12 mouse cellular contexts compared by ENCODE assay signal in the genomic region with DNA sequence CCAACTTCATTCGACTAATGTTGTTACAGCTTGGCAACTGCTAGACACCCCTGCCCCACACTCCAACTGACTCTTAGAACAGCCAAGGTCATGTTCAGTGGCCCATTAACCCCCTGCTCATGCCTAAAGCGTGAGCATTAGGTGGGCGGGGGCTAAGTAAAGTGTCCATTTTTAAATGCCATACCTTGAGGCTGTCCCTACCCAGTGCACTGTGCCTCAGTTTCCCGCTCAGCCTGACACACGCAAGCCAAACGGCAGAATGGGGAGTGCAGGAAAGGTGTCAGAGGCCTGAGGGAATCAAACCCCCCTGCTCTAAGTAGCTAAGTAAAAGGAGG. TPM values are rescaled to one million over a fixed set of nuclear protein-coding genes. Genes with fewer than 3 reads are reported as not detected.
DNase-seq lines count a peak whose midpoint lies in the region; ATAC-seq and TF ChIP-seq lines count a peak whose summit lies in the region.
"Had no signal": no experiment of that assay in that cellular context is flagged by ENCODE, and none has a peak within 500 bp of the region (broad histone marks: within the 10 kb centered on the region; RNA-seq: fewer than 3 reads in every experiment).

No protein-coding gene starts in this region.

- WGBS in kidney, embryonic 14.5 days = 28% methylated on average over 6 of the region's 6 CpGs
- WGBS in embryonic facial prominence, embryonic 10.5 days = 17% methylated on average over 6 of the region's 6 CpGs
- 11% methylated on average over 6 of the region's 6 CpGs for WGBS in hindbrain, embryonic 14.5 days
- 19% methylated on average over 6 of the region's 6 CpGs for WGBS in midbrain, embryonic 16.5 days
- 94% methylated on average over 6 of the region's 6 CpGs for WGBS in thymus, adult 2 months

- no peaks in the 10 kb centered on the region for H3K9me3 ChIP-seq in kidney, embryonic 14.5 days (ENCODE audit: control insufficient read depth, low read length)
- no peaks in the 10 kb centered on the region for H3K9me3 ChIP-seq in embryonic facial prominence, embryonic 10.5 days
- no peaks in the 10 kb centered on the region for H3K9me3 ChIP-seq in hindbrain, embryonic 14.5 days (ENCODE audit: control insufficient read depth, low read length)
- H3K9me3 ChIP-seq in midbrain, embryonic 16.5 days (replicated peaks; ENCODE audit: control insufficient read depth, low read length, poor library complexity, severe bottlenecking) = no peaks in the 10 kb centered on the region
- H3K9me3 ChIP-seq: heart, embryonic 15.5 days had no signal

- H3K4me3 ChIP-seq in kidney, embryonic 14.5 days (ENCODE audit: low read length) = no peak overlapping the region
- H3K4me3 ChIP-seq in embryonic facial prominence, embryonic 10.5 days = peak overlapping the region; percentile 37
- no peak overlapping the region for H3K4me3 ChIP-seq in hindbrain, embryonic 14.5 days (replicated peaks; ENCODE audit: low read length)
- no peak overlapping the region for H3K4me3 ChIP-seq in midbrain, embryonic 16.5 days (ENCODE audit: low read depth, low read length)
- H3K4me3 ChIP-seq in thymus, adult 2 months (ENCODE audit: control insufficient read depth, insufficient read depth, low read length) = no peak overlapping the region
- H3K4me3 ChIP-seq: heart, embryonic 15.5 days had no signal

- TF ChIP-seq CTCF in thymus, adult 2 months (IDR thresholded peaks at IDR 0.05; ENCODE audit: borderline replicate concordance, control insufficient read depth, extremely low read depth, insufficient read depth, low read length, poor library complexity) = no peak

- no peak overlapping the region for H3K4me2 ChIP-seq in kidney, embryonic 14.5 days (replicated peaks; ENCODE audit: low read depth, low read length)
- H3K4me2 ChIP-seq in hindbrain, embryonic 14.5 days (replicated peaks) = no peak overlapping the region
- no peak overlapping the region for H3K4me2 ChIP-seq in midbrain, embryonic 16.5 days (ENCODE audit: low read length)
- H3K4me2 ChIP-seq: heart, embryonic 15.5 days had no signal

- no peaks in the 10 kb centered on the region for H3K36me3 ChIP-seq in kidney, embryonic 14.5 days (ENCODE audit: control insufficient read depth, insufficient read depth, low read length)
- no peaks in the 10 kb centered on the region for H3K36me3 ChIP-seq in embryonic facial prominence, embryonic 10.5 days (replicated peaks)
- H3K36me3 ChIP-seq in hindbrain, embryonic 14.5 days (replicated peaks; ENCODE audit: control insufficient read depth, insufficient read depth) = no peaks in the 10 kb centered on the region
- no peaks in the 10 kb centered on the region for H3K36me3 ChIP-seq in midbrain, embryonic 16.5 days (ENCODE audit: control insufficient read depth, insufficient read depth, low read length)
- no peaks in the 10 kb centered on the region for H3K36me3 ChIP-seq in thymus, adult 2 months (ENCODE audit: control insufficient read depth, insufficient read depth, low read length)
- H3K36me3 ChIP-seq: heart, embryonic 15.5 days had no signal

- no peak for DNase-seq in kidney, postnatal 14 days
- DNase-seq in embryonic facial prominence, embryonic 10.5 days (ENCODE audit: low spot score) = no peak
- no peak for DNase-seq in hindbrain, embryonic 14.5 days (ENCODE audit: low spot score)
- DNase-seq in ovary, adult 18-20 months (ENCODE audit: low spot score) = no peak
- no peak for DNase-seq in thymus, adult 2 months
- DNase-seq in urinary bladder, postnatal 36 days (ENCODE audit: low spot score in 2 of 2) = no peak
- DNase-seq: thymus, adult 18-20 months had no signal

- H3K4me1 ChIP-seq in kidney, embryonic 14.5 days (ENCODE audit: control insufficient read depth, insufficient read depth, low read length) = peaks cover 27% of the 10 kb centered on the region
- peaks cover 57% of the 10 kb centered on the region for H3K4me1 ChIP-seq in embryonic facial prominence, embryonic 10.5 days
- peaks cover 24% of the 10 kb centered on the region for H3K4me1 ChIP-seq in hindbrain, embryonic 14.5 days (replicated peaks; ENCODE audit: control insufficient read depth, insufficient read depth, low read length)
- H3K4me1 ChIP-seq in midbrain, embryonic 16.5 days (ENCODE audit: control insufficient read depth, insufficient read depth, low read length) = peaks cover 10% of the 10 kb centered on the region; the same call in 1 of the 2 replicates
- H3K4me1 ChIP-seq in thymus, adult 2 months (replicated peaks; ENCODE audit: control insufficient read depth, insufficient read depth, low read length) = no peaks in the 10 kb centered on the region

- peak; percentile 52; the same call in 1 of the 2 replicates for ATAC-seq in kidney, embryonic 14.5 days (ENCODE audit: low FRiP score, low TSS enrichment)
- no peak for ATAC-seq in hindbrain, embryonic 14.5 days (ENCODE audit: low FRiP score)
- ATAC-seq in midbrain, embryonic 16.5 days = peak; percentile 29; the same call in 1 of the 2 replicates

- no peak overlapping the region for H3K27ac ChIP-seq in kidney, embryonic 14.5 days (ENCODE audit: low read depth, low read length)
- H3K27ac ChIP-seq in embryonic facial prominence, embryonic 10.5 days (replicated peaks) = peak overlapping the region; percentile 79
- H3K27ac ChIP-seq in hindbrain, embryonic 14.5 days = peak overlapping the region; percentile 58; the same call in 1 of the 2 replicates
- H3K27ac ChIP-seq in midbrain, embryonic 16.5 days (ENCODE audit: low read length) = peak overlapping the region; percentile 51; the same call in 1 of the 2 replicates
- H3K27ac ChIP-seq in thymus, adult 2 months (ENCODE audit: control insufficient read depth, insufficient read depth, low read length) = no peak overlapping the region
- H3K27ac ChIP-seq: liver, embryonic 14.5 days had no signal

- no peaks in the 10 kb centered on the region for H3K27me3 ChIP-seq in kidney, embryonic 14.5 days (ENCODE audit: control insufficient read depth, insufficient read depth, low read length)
- H3K27me3 ChIP-seq in embryonic facial prominence, embryonic 10.5 days (replicated peaks; ENCODE audit: low read depth, poor library complexity, severe bottlenecking) = peaks cover 43% of the 10 kb centered on the region; the same call in 1 of the 2 replicates
- no peaks in the 10 kb centered on the region for H3K27me3 ChIP-seq in hindbrain, embryonic 14.5 days (ENCODE audit: control insufficient read depth, insufficient read depth, low read length)
- H3K27me3 ChIP-seq in midbrain, embryonic 16.5 days (ENCODE audit: control insufficient read depth, insufficient read depth, low read depth, low read length) = no peaks in the 10 kb centered on the region
- H3K27me3 ChIP-seq in thymus, adult 2 months (ENCODE audit: control insufficient read depth, insufficient read depth, low read length) = no peaks in the 10 kb centered on the region
- H3K27me3 ChIP-seq: heart, embryonic 15.5 days had no signal

- no peak overlapping the region for H3K9ac ChIP-seq in kidney, embryonic 14.5 days (ENCODE audit: low read depth, low read length)
- H3K9ac ChIP-seq in hindbrain, embryonic 14.5 days = no peak overlapping the region
- no peak overlapping the region for H3K9ac ChIP-seq in midbrain, embryonic 16.5 days (ENCODE audit: low read depth, low read length)
- H3K9ac ChIP-seq: liver, embryonic 14.5 days had no signal

- no peak for TF ChIP-seq POLR2A in thymus, adult 2 months (IDR thresholded peaks at IDR 0.05; ENCODE audit: control insufficient read depth, extremely low read depth, insufficient read depth, low read length, poor library complexity)

RNA-seq across cellular contexts. Expression of gene Tns1, which starts 12.6 kb away (rescaled TPM):
- polyA plus RNA-seq in kidney, embryonic 14.5 days (2014; fragmentation: Nextera tagmentation; extraction: Ambion mirVana) = 40.1 and 59.2 TPM in 2 replicates
- polyA plus RNA-seq in embryonic facial prominence, embryonic 10.5 days (2016; fragmentation: Nextera tagmentation; extraction: Ambion mirVana) = 27.4 and 30.4 TPM in 2 replicates
- polyA plus RNA-seq in hindbrain, embryonic 14.5 days (2014; fragmentation: Nextera tagmentation; extraction: Ambion mirVana) = 15.1 and 15.5 TPM in 2 replicates
- polyA plus RNA-seq in midbrain, embryonic 16.5 days (2015; fragmentation: Nextera tagmentation; extraction: Ambion mirVana) = 8.2 and 11.8 TPM in 2 replicates
- 117 and 122 TPM in 2 replicates for polyA plus RNA-seq in thymus, adult 2 months (2012; rRNA removed)

RNA-seq across cellular contexts. Expression of gene Rufy4, which starts 13.7 kb away (rescaled TPM):
- polyA plus RNA-seq in kidney, embryonic 14.5 days (2014; fragmentation: Nextera tagmentation; extraction: Ambion mirVana) = not detected in 2 replicates
- 0.06 and 0.15 TPM in 2 replicates for polyA plus RNA-seq in embryonic facial prominence, embryonic 10.5 days (2016; fragmentation: Nextera tagmentation; extraction: Ambion mirVana)
- polyA plus RNA-seq in hindbrain, embryonic 14.5 days (2014; fragmentation: Nextera tagmentation; extraction: Ambion mirVana) = 0.26 and 0.43 TPM in 2 replicates
- polyA plus RNA-seq in midbrain, embryonic 16.5 days (2015; fragmentation: Nextera tagmentation; extraction: Ambion mirVana) = 0.17 and 0.49 TPM in 2 replicates
- polyA plus RNA-seq in thymus, adult 2 months (2012; rRNA removed) = 0.49 and 1.0 TPM in 2 replicates
- polyA plus RNA-seq: cortical plate, adult 2 months had no signal

RNA-seq across cellular contexts. Expression of gene Cxcr2, which starts 42.1 kb away (rescaled TPM):
- 0.10 TPM in 1 of 2 replicates, not detected in the other for polyA plus RNA-seq in kidney, embryonic 14.5 days (2014; fragmentation: Nextera tagmentation; extraction: Ambion mirVana)
- 0.05 and 0.22 TPM in 2 replicates for polyA plus RNA-seq in embryonic facial prominence, embryonic 10.5 days (2016; fragmentation: Nextera tagmentation; extraction: Ambion mirVana)
- 0.11 TPM in 1 of 2 replicates, not detected in the other for polyA plus RNA-seq in hindbrain, embryonic 14.5 days (2014; fragmentation: Nextera tagmentation; extraction: Ambion mirVana)
- 0.08 and 0.09 TPM in 2 replicates for polyA plus RNA-seq in midbrain, embryonic 16.5 days (2015; fragmentation: Nextera tagmentation; extraction: Ambion mirVana)
- 0.74 and 2.2 TPM in 2 replicates for polyA plus RNA-seq in thymus, adult 2 months (2012; rRNA removed)
- polyA plus RNA-seq: cortical plate, adult 2 months had no signal

Comparison
In these comparisons a context has a peak if more than half of its experiments do, and no peak if none do; other contexts are left out.
1. H3K27ac ChIP-seq: peak in embryonic facial prominence, embryonic 10.5 days (single experiment), hindbrain, embryonic 14.5 days (single experiment) and midbrain, embryonic 16.5 days (single experiment); none in kidney, embryonic 14.5 days (single experiment) and thymus, adult 2 months (single experiment).